Mouse (Mus musculus) adipocyte (in vitro differentiated cells): Measurements from ENCODE around the gene Lbh.

Experiments
- DNase-seq: peaks from one replicate; pipeline ENCODE4 v3.0.0-alpha.2; 2016; ENCODE audit warnings: low spot score

Gene Lbh

GRCm38 (mm10) chr17:72918053-72918452 is at the start of gene Lbh:
TSS of gene Lbh (plus strand) at chr17:72918305.
- DNase-seq: peak; percentile 91

- DNase-seq: no peak
Measured at GRCm38 (mm10) chr17:72878979-72879378, 39.1 kb upstream of the Lbh start.

- DNase-seq: peak; percentile 64
Measured at GRCm38 (mm10) chr17:72880156-72880555, 37.9 kb upstream of the Lbh start.

- no peak for DNase-seq
Measured at GRCm38 (mm10) chr17:72881051-72881450, 37.1 kb upstream of the Lbh start.

GRCm38 (mm10) chr17:72881804-72882203 is 36.3 kb upstream of the Lbh start:
- DNase-seq: no peak

GRCm38 (mm10) chr17:72889556-72890397 is 28.3 kb upstream of the Lbh start:
- peak; percentile 76 for DNase-seq

GRCm38 (mm10) chr17:72890398-72890898 is 27.7 kb upstream of the Lbh start:
- no peak for DNase-seq

- DNase-seq: no peak
Measured at GRCm38 (mm10) chr17:72891556-72891955, 26.5 kb upstream of the Lbh start.

- no peak for DNase-seq
Measured at GRCm38 (mm10) chr17:72895506-72895905, 22.6 kb upstream of the Lbh start.

GRCm38 (mm10) chr17:72897076-72897475 is 21.0 kb upstream of the Lbh start:
- DNase-seq: no peak

- DNase-seq: no peak
Measured at GRCm38 (mm10) chr17:72897961-72898360, 20.1 kb upstream of the Lbh start.

- no peak for DNase-seq
Measured at GRCm38 (mm10) chr17:72898775-72899174, 19.3 kb upstream of the Lbh start.

- no peak for DNase-seq
Measured at GRCm38 (mm10) chr17:72901021-72901420, 17.1 kb upstream of the Lbh start.

GRCm38 (mm10) chr17:72901705-72902104 is 16.4 kb upstream of the Lbh start:
- no peak for DNase-seq

GRCm38 (mm10) chr17:72903321-72903720 is 14.8 kb upstream of the Lbh start:
- no peak for DNase-seq

GRCm38 (mm10) chr17:72903921-72904421 is 14.1 kb upstream of the Lbh start:
- no peak for DNase-seq

- no peak for DNase-seq
Measured at GRCm38 (mm10) chr17:72904873-72905272, 13.2 kb upstream of the Lbh start.

GRCm38 (mm10) chr17:72906231-72906896 is 11.7 kb upstream of the Lbh start:
- DNase-seq: no peak

- DNase-seq: no peak
Measured at GRCm38 (mm10) chr17:72907211-72907610, 10.9 kb upstream of the Lbh start.

- DNase-seq: no peak
Measured at GRCm38 (mm10) chr17:72907777-72908176, 10.3 kb upstream of the Lbh start.

GRCm38 (mm10) chr17:72908561-72908960 is 9.5 kb upstream of the Lbh start:
- no peak for DNase-seq

- no peak for DNase-seq
Measured at GRCm38 (mm10) chr17:72909061-72909852, 8.8 kb upstream of the Lbh start.
